Mouse (Mus musculus) embryonic facial prominence, embryonic 14.5 days (tissue): ENCODE results near the gene Spry1. TPM values are rescaled to one million over a fixed set of nuclear protein-coding genes. Genes with fewer than 3 reads are reported as not detected.

Experiments
- ATAC-seq: fragments of 200-750 bp; cut with Nextera tagmentation; 2 replicates; pipeline ENCODE4 v1.8.0; 2017; ENCODE audit warnings: low read depth, moderate number of reproducible peaks, moderate TSS enrichment
- DNase-seq: peaks from one replicate; pipeline ENCODE4 v3.0.0-alpha.2; 2015; ENCODE audit warnings: low spot score
- H3K27ac ChIP-seq: fragments of 300-500 bp; sonication (generic); replicated peaks from 2 replicates; pipeline ENCODE4 v1.5.1; 2014; ENCODE audit warnings: low read depth, mild to moderate bottlenecking, low read length, moderate library complexity
- H3K27me3 ChIP-seq: fragments of 300-500 bp; sonication (generic); replicated peaks from 2 replicates; pipeline ENCODE4 v1.6.1; 2014; ENCODE audit warnings: low read length; ENCODE audit not compliant: control insufficient read depth, insufficient read depth
- H3K36me3 ChIP-seq: fragments of 300-500 bp; sonication (generic); 2 replicates; pipeline ENCODE4 v1.6.1; 2014; ENCODE audit warnings: low read length, mixed read lengths; ENCODE audit not compliant: control insufficient read depth, insufficient read depth
- H3K4me1 ChIP-seq: fragments of 300-500 bp; sonication (generic); 2 replicates; pipeline ENCODE4 v1.6.1; 2014; ENCODE audit warnings: antibody characterized with exemption, low read length; ENCODE audit not compliant: control insufficient read depth, insufficient read depth
- H3K4me2 ChIP-seq: fragments of 300-500 bp; sonication (generic); 2 replicates; pipeline ENCODE4 v1.6.1; 2014; ENCODE audit warnings: low read depth, mild to moderate bottlenecking, low read length, moderate library complexity, mixed read lengths
- H3K4me3 ChIP-seq: fragments of 300-500 bp; sonication (generic); 2 replicates; pipeline ENCODE4 v1.5.1; 2014; ENCODE audit warnings: low read depth, mild to moderate bottlenecking, low read length
- H3K9ac ChIP-seq: fragments of 300-500 bp; sonication (generic); 2 replicates; pipeline ENCODE4 v1.6.1; 2014; ENCODE audit warnings: low read depth, mild to moderate bottlenecking, low read length, moderate library complexity, mixed read lengths
- H3K9me3 ChIP-seq: fragments of 300-500 bp; sonication (generic); 2 replicates; pipeline ENCODE4 v1.6.1; 2016; ENCODE audit warnings: low read length; ENCODE audit not compliant: control insufficient read depth
- WGBS: fragments of 180-500 bp; shearing (Covaris S2); extraction: QIAGEN DNeasy Blood & Tissue Kit; methylation state at CpG from one replicate; pipeline ENCODE4 v1.1.7; 2014; 5-methylcytosine and 5-hydroxymethylcytosine counted together
- polyA plus RNA-seq: library from polyadenylated mRNA; unstranded; fragments of >200 nt; fragmentation: Nextera tagmentation; extraction: Ambion mirVana; gene quantifications from 2 replicates; pipeline ENCODE4 v1.2.1, GENCODE M21; 2014

Spry1 gene
- polyA plus RNA-seq, 1 experiment from 2014 or later: 19.8 TPM

DNA sequence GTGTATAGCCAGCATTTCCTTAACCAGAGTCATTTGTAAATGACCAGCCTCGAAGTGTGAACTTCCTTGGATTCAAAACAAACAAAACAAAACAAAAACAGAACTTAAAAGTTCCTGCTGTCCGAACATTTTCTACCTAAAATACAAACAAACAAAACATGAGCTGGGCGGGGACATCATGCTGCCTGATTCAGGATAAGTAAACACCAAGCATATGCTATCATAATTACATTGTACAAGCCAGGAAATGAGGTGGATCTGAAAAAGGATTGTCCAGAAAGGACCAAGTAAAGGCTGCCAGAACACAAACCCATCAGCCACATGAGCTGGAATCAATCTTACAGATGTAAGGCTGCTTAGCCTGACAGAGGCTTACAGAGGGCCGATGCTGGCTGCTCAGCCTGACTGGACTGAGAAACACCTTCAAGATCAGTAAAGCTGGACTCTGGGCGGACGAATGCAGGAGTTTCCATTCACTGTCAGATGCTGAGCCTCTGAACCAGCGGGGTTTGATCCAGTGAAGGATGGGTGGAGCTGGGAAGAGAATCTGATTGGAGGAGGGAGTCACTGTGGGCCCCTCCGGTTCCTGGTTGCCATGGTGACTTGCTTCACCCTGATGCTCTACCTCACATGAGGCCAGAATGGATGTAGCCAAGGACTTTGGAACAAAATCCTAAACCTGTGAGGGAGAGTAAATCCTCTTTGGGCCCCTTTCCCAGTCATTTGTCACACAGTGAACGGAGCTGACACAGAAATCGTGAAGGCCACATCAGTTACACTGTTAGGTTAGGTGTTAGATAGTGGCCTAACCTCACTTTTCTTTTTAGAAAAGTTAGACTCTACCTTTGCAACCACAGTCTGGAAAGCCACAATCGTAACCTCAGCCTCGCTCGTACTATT is 34.5 kb upstream of the Spry1 start:
- Histone ChIP-seq H3K9me3 (0 out of 2 replicates have a peak, but pooled peaks cover 9% of the 10 kb centered on the region), H3K9ac (no peak overlapping the region), H3K27me3 (no peaks in the 10 kb centered on the region), H3K4me3 (no peak overlapping the region), H3K27ac (no peak overlapping the region), H3K4me1 (no peaks in the 10 kb centered on the region), H3K36me3 (no peaks in the 10 kb centered on the region), H3K4me2 (no peak overlapping the region)
- 57% methylated on average over 13 of the region's 13 CpGs for WGBS
- DNase-seq (peak; percentile 33), ATAC-seq (peak; percentile 30; the same call in 1 of the 2 replicates)

DNA sequence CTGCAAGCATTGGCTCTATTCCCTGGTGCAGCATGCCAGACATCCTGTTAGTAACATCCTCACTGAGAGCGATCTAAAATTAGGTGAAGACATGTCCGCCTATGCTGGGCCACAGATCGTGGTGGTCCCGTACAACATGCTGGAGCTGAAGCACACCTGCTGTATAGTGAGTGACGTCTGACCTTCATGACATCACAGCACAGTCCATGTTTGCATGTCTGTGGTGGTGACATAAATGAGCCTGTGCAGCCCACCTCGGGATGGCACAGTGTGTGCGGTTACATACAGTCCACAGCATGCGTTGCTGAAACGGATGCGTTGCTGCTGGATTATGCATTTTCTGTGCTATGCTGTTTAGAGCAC is 33.9 kb upstream of the Spry1 start:
- H3K36me3 ChIP-seq: no peaks in the 10 kb centered on the region
- H3K9ac ChIP-seq: no peak overlapping the region
- H3K4me2 ChIP-seq: no peak overlapping the region
- DNase-seq: peak; percentile 26
- no peak overlapping the region for H3K4me3 ChIP-seq
- 78% methylated on average over 10 of the region's 10 CpGs for WGBS
- no peak for ATAC-seq
- H3K27me3 ChIP-seq: no peaks in the 10 kb centered on the region
- no peaks in the 10 kb centered on the region for H3K4me1 ChIP-seq
- no peak overlapping the region for H3K27ac ChIP-seq
- 0 out of 2 replicates have a peak, but pooled peaks cover 9% of the 10 kb centered on the region for H3K9me3 ChIP-seq

DNA sequence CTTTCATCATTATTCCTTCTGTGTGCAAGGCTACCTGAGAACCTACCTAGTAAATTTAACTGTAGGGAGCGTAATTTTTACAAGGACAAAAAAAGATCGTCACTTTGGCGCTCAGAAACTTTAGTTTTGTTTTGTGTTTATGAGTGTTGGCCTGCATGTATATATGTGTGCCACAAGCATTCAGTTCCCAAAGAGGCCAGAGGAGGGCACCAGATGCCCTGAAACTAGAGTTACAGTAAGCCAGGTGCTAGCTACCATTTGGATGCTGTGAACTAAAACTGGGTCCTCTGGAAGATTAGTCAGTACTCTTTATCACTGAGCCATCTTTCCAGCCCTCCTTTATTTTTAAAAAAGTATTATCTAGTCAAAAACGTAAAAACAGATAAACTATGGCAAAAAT is 30.8 kb upstream of the Spry1 start:
- H3K4me2 ChIP-seq: no peak overlapping the region
- H3K27ac ChIP-seq: no peak overlapping the region
- no peaks in the 10 kb centered on the region for H3K36me3 ChIP-seq
- no peak overlapping the region for H3K9ac ChIP-seq
- no peaks in the 10 kb centered on the region for H3K27me3 ChIP-seq
- 0 out of 2 replicates have a peak, but pooled peaks cover 9% of the 10 kb centered on the region for H3K9me3 ChIP-seq
- no peak overlapping the region for H3K4me3 ChIP-seq
- H3K4me1 ChIP-seq: no peaks in the 10 kb centered on the region
- 91% methylated on average over 4 of the region's 4 CpGs for WGBS
- DNase-seq (no peak), ATAC-seq (no peak)

DNA sequence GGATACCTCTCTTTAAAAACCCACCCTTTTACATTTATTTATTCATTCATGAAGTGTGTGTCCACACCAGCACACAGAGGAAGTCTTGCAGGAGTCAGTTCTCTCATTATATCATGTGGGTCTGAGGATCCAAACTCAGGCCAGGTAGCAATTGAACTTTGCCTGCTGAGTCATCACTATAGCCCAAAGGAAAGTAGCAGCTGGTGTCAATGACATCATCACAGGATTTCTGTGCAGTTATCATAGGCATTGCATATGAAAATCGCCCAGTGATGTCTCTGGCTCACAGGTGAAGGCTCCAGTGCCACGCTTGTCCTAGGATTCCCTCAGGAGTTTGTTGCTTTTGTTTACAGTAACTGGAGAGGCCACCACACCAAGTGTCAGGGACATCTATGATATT is 29.1 kb upstream of the Spry1 start:
- no peak overlapping the region for H3K4me3 ChIP-seq
- WGBS: 87% methylated on average over 2 of the region's 2 CpGs
- H3K9ac ChIP-seq: no peak overlapping the region
- H3K4me1 ChIP-seq: no peaks in the 10 kb centered on the region
- no peaks in the 10 kb centered on the region for H3K36me3 ChIP-seq
- H3K9me3 ChIP-seq: 0 out of 2 replicates have a peak, but pooled peaks cover 9% of the 10 kb centered on the region
- ATAC-seq (no peak), DNase-seq (no peak)
- H3K27me3 ChIP-seq: no peaks in the 10 kb centered on the region
- H3K4me2 ChIP-seq: no peak overlapping the region
- H3K27ac ChIP-seq: no peak overlapping the region

DNA sequence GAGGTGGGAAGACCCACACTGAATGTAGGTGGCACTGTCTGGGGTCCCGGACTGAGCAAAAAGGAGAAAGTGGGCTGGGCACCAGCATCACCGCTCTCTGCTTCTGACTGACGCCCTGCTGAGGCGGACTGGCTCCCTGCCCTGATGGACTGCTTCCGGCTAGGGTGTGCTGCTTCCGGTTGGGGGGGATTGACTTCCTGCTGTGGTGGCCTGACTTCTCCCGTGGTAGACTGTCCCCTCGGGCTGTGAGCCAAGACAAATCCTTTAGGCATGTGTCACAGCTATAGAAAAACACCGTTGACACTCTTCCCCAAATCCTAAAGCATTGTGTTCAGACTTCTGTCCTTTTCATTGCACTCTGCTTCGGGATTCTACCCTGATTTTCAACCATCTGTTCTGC is 26.0 kb upstream of the Spry1 start:
- 48% methylated on average over 10 of the region's 10 CpGs for WGBS
- peaks cover 8% of the 10 kb centered on the region for H3K4me1 ChIP-seq
- no peak overlapping the region for H3K4me3 ChIP-seq
- H3K27me3 ChIP-seq: no peaks in the 10 kb centered on the region
- H3K27ac ChIP-seq: no peak overlapping the region
- no peaks in the 10 kb centered on the region for H3K36me3 ChIP-seq
- DNase-seq (peak; percentile 40), ATAC-seq (no peak)
- no peak overlapping the region for H3K9ac ChIP-seq
- 0 out of 2 replicates have a peak, but pooled peaks cover 4% of the 10 kb centered on the region for H3K9me3 ChIP-seq
- H3K4me2 ChIP-seq: no peak overlapping the region

DNA sequence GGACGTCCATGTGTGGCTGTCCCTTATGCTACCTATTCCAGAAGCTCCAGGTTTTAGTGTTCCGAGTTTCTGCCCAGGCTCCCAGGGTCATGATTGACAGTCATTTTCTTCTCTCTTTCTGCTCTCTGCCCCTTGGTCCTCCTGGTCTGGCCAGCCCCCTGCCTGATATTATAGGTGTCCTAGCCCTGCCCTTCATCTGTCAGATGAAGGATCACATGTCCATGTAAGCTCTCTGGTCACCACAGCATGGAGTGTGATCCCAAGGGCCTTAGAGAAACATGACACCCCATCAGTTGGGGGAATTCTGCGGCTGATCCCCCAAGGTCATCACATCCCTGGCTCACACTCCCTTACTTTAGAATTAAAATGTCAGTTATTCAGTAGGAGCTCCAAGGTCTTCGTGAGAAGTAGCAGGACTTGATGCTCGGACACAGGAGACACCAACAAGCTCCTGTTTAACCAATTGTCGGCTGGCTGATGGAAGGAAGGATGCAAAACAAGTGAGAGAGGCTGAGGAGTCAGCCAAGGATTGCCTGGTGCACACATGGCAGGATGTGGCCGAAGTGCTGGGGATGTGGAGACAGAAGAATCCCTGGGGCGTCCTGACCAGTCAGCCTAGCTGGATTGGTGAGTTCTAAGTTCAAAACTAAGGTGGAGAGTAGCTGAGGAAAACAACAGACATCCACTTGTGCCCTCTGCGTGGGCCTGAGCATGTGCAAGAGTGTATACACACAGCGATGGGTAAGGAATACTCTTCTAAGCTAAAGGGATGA is 24.7 kb upstream of the Spry1 start:
- no peaks in the 10 kb centered on the region for H3K9me3 ChIP-seq

DNA sequence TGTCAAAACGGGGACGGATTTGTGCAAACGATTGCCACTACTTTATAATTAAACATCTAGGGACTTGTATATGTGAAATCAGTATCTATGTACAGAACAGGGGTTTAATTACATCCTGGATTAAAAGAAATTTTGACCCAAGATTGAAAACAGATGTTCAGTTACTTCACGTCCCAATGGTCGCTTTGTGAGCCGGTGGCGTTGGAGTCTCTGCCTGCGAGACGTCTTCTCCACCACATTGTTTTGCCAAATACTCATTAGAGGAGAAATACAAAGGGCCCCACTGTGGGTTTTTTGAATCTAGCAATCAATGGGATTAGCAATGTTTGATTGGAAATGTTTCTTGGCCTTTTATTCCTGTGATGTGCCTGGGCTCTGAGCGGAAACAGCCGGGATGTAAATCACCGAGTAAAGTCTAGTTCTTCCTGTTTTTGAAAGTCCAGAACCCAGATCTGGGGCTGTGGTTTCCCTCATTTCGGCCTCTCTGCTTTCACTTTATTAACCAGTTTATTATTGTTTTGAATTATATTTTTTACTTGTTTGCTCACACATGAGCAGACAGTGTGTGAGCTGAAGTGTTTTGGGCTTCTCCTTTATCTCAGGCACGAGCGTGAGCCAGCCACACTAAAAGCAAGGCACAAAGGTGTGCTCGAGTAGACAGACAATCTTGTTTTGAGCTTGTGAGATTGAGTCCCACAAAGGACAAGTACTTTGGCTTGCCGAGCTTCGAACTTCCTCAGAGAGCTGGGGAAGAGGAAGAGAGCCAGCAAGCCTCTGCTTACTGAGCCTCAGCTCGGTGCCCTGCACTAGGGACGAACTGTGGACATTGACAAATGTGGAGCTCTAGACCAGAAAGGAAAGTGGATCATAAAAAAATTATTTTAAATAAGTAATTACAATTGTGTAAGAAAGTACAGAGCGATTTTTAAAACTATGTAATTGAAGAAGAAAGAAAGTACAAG is 22.9 kb upstream of the Spry1 start:
- Histone ChIP-seq H3K4me3 (no peak overlapping the region), H3K27me3 (no peaks in the 10 kb centered on the region), H3K4me1 (peaks cover 8% of the 10 kb centered on the region), H3K36me3 (no peaks in the 10 kb centered on the region), H3K9me3 (peaks cover 4% of the 10 kb centered on the region; the same call in 1 of the 2 replicates), H3K9ac (no peak overlapping the region), H3K27ac (peak overlapping the region; percentile 33; the same call in 1 of the 2 replicates), H3K4me2 (no peak overlapping the region)
- whole genome bisulfite sequencing: 40% methylated on average over 21 of the region's 21 CpGs
- no peak for ATAC-seq
- peak; percentile 46 for DNase-seq

More for the DNA sequence above, 24.7 kb upstream of the Spry1 start:
- Histone ChIP-seq H3K27me3 (no peaks in the 10 kb centered on the region), H3K36me3 (no peaks in the 10 kb centered on the region), H3K27ac (no peak overlapping the region), H3K4me1 (peaks cover 8% of the 10 kb centered on the region), H3K4me2 (no peak overlapping the region), H3K9ac (no peak overlapping the region), H3K4me3 (no peak overlapping the region)
- ATAC-seq (no peak), DNase-seq (no peak)
- WGBS: 73% methylated on average over 10 of the region's 10 CpGs

DNA sequence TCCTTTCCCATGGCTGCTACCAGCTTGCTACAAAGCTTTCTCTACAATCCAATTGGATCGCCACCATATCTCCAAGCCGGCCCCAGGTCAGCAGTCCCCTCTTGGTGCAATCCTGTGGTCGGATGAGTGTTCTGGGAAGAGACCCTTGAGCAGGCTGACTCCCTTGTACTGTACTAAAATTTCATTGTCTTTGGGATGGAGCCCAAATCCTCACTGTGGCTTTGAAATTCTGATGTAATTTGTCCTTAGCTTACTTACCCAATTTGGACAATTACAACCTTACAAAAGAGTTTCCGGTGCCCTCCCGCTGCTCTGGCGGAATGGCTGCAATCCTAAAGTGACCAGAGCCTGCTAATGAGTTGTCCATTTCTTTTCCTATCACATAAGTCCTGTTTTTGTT is 7.5 kb upstream of the Spry1 start:
- Histone ChIP-seq H3K4me2 (no peak overlapping the region), H3K4me3 (no peak overlapping the region), H3K27ac (no peak overlapping the region), H3K4me1 (no peaks in the 10 kb centered on the region), H3K9me3 (no peaks in the 10 kb centered on the region), H3K9ac (no peak overlapping the region), H3K36me3 (no peaks in the 10 kb centered on the region), H3K27me3 (no peaks in the 10 kb centered on the region)
- 85% methylated on average over 6 of the region's 6 CpGs for WGBS
- ATAC-seq (no peak), DNase-seq (no peak)
